In genomic region chr11:32221225-32221950, GRCm38 (mm10) we compare ENCODE assay signal across 9 mouse cellular contexts. TPM values are rescaled to one million over a fixed set of nuclear protein-coding genes. Genes with fewer than 3 reads are reported as not detected.
DNase-seq lines count a peak whose midpoint lies in the region; ATAC-seq and TF ChIP-seq lines count a peak whose summit lies in the region.
"Had no signal": no experiment of that assay in that cellular context is flagged by ENCODE, and none has a peak within 500 bp of the region (broad histone marks: within the 10 kb centered on the region; RNA-seq: fewer than 3 reads in every experiment).

No protein-coding gene starts in this region.

- peak overlapping the region; percentile 89 for H3K9ac ChIP-seq in embryonic facial prominence, embryonic 11.5 days (replicated peaks; ENCODE audit: low read length)
- H3K9ac ChIP-seq in heart, embryonic 13.5 days = peak overlapping the region; percentile 95
- H3K9ac ChIP-seq in midbrain, embryonic 12.5 days (replicated peaks) = peak overlapping the region; percentile 69

- no peak for ATAC-seq in G1E (ENCODE audit: extremely low read depth, insufficient number of reproducible peaks, low FRiP score, poor library complexity, severe bottlenecking)
- peak; percentile 62 for ATAC-seq in embryonic facial prominence, embryonic 11.5 days (replicated peaks; ENCODE audit: insufficient number of reproducible peaks, low FRiP score, low TSS enrichment, low read depth)
- peak; percentile 28 for ATAC-seq in heart, embryonic 13.5 days (ENCODE audit: extremely low read depth, insufficient number of reproducible peaks, low FRiP score, low TSS enrichment)
- ATAC-seq in midbrain, embryonic 12.5 days (ENCODE audit: low FRiP score, low read depth) = peak; percentile 29; the same call in 1 of the 2 replicates

- DNase-seq in B cell, adult 2 months = peak; percentile 49 to 54
- no peak for DNase-seq in G1E (ENCODE audit: low spot score)
- DNase-seq in embryonic facial prominence, embryonic 11.5 days (ENCODE audit: low spot score) = peak; percentile 78
- peak; percentile 82 to 91 for DNase-seq in kidney, postnatal 4 days
- DNase-seq in urinary bladder, postnatal 14 days (ENCODE audit: low spot score) = peak; percentile 84
- DNase-seq in spleen, postnatal 10 days (ENCODE audit: low spot score in 2 of 2) = no peak

- peak overlapping the region; percentile 96 for H3K4me2 ChIP-seq in embryonic facial prominence, embryonic 11.5 days (ENCODE audit: low read depth, low read length)
- peak overlapping the region; percentile 82 for H3K4me2 ChIP-seq in heart, embryonic 13.5 days
- peak overlapping the region; percentile 93 for H3K4me2 ChIP-seq in midbrain, embryonic 12.5 days (replicated peaks)

- H3K27me3 ChIP-seq in G1E (ENCODE audit: insufficient read depth, low read length) = peaks cover 75% of the 10 kb centered on the region
- H3K27me3 ChIP-seq in embryonic facial prominence, embryonic 11.5 days (ENCODE audit: control insufficient read depth, insufficient read depth, low read length) = no peaks in the 10 kb centered on the region
- H3K27me3 ChIP-seq in heart, embryonic 13.5 days (replicated peaks) = no peaks in the 10 kb centered on the region
- peaks cover 50% of the 10 kb centered on the region for H3K27me3 ChIP-seq in midbrain, embryonic 12.5 days

- H3K4me3 ChIP-seq in G1E (ENCODE audit: low read depth, low read length) = peak overlapping the region; percentile 68
- peak overlapping the region; percentile 86 for H3K4me3 ChIP-seq in embryonic facial prominence, embryonic 11.5 days (ENCODE audit: low read depth, low read length)
- peak overlapping the region; percentile 94 for H3K4me3 ChIP-seq in heart, embryonic 13.5 days
- H3K4me3 ChIP-seq in midbrain, embryonic 12.5 days = peak overlapping the region; percentile 70

- H3K4me1 ChIP-seq in G1E (ENCODE audit: insufficient read depth, low read depth, low read length) = peaks cover 70% of the 10 kb centered on the region
- peaks cover 9% of the 10 kb centered on the region; the same call in 1 of the 2 replicates for H3K4me1 ChIP-seq in embryonic facial prominence, embryonic 11.5 days (ENCODE audit: control insufficient read depth, insufficient read depth, low read length)
- H3K4me1 ChIP-seq in heart, embryonic 13.5 days = peaks cover 84% of the 10 kb centered on the region
- peaks cover 33% of the 10 kb centered on the region for H3K4me1 ChIP-seq in midbrain, embryonic 12.5 days

- H3K27ac ChIP-seq in embryonic facial prominence, embryonic 11.5 days (replicated peaks; ENCODE audit: low read depth, low read length) = peak overlapping the region; percentile 80
- H3K27ac ChIP-seq in heart, embryonic 13.5 days (replicated peaks) = peak overlapping the region; percentile 91
- H3K27ac ChIP-seq in midbrain, embryonic 12.5 days (replicated peaks) = peak overlapping the region; percentile 52

- no peaks in the 10 kb centered on the region; the same call in 1 of the 2 replicates for H3K9me3 ChIP-seq in G1E (replicated peaks)
- H3K9me3 ChIP-seq in embryonic facial prominence, embryonic 11.5 days (replicated peaks; ENCODE audit: control insufficient read depth, low read length) = no peaks in the 10 kb centered on the region
- no peaks in the 10 kb centered on the region for H3K9me3 ChIP-seq in heart, embryonic 13.5 days
- H3K9me3 ChIP-seq in midbrain, embryonic 12.5 days = no peaks in the 10 kb centered on the region

- no peak for TF ChIP-seq CTCF in G1E (IDR thresholded peaks at IDR 0.05; ENCODE audit: low read depth, low read length)

- WGBS in embryonic facial prominence, embryonic 11.5 days = under 1% methylated on average over 46 of the region's 46 CpGs
- WGBS in heart, embryonic 13.5 days = 1% methylated on average over 46 of the region's 46 CpGs
- under 1% methylated on average over 44 of the region's 46 CpGs for WGBS in midbrain, embryonic 12.5 days

- no peaks in the 10 kb centered on the region for H3K36me3 ChIP-seq in G1E (replicated peaks)
- H3K36me3 ChIP-seq in embryonic facial prominence, embryonic 11.5 days (replicated peaks; ENCODE audit: control insufficient read depth, insufficient read depth, low read depth, low read length) = no peaks in the 10 kb centered on the region
- H3K36me3 ChIP-seq in heart, embryonic 13.5 days = 0 out of 2 replicates have a peak, but pooled peaks cover 5% of the 10 kb centered on the region
- no peaks in the 10 kb centered on the region for H3K36me3 ChIP-seq in midbrain, embryonic 12.5 days

RNA-seq across cellular contexts. Expression of gene Rhbdf1, which starts 0.7 kb away (rescaled TPM):
- total RNA-seq in G1E (2014; fragmentation: Nextera tagmentation) (0.19 and 0.30 TPM in 2 replicates), G1E (2017) (0.46 and 2.5 TPM in 2 replicates)
- polyA plus RNA-seq in G1E (2012) = 0.91 and 2.1 TPM in 2 replicates
- polyA plus RNA-seq in embryonic facial prominence, embryonic 11.5 days (2014; fragmentation: Nextera tagmentation; extraction: Ambion mirVana) = 21.6 and 24.0 TPM in 2 replicates
- polyA plus RNA-seq in heart, embryonic 13.5 days (2015; fragmentation: Nextera tagmentation; extraction: Ambion mirVana) = 34.1 and 34.8 TPM in 2 replicates
- 19.1 and 23.5 TPM in 2 replicates for polyA plus RNA-seq in midbrain, embryonic 12.5 days (2016; fragmentation: Nextera tagmentation; extraction: Ambion mirVana)

RNA-seq across cellular contexts. Expression of gene Mpg, which starts 4.9 kb away (rescaled TPM):
- total RNA-seq in G1E (2014; fragmentation: Nextera tagmentation) = 13.7 and 22.0 TPM in 2 replicates
- total RNA-seq in G1E (2017) = 12.7 and 17.0 TPM in 2 replicates
- 13.4 and 14.2 TPM in 2 replicates for polyA plus RNA-seq in G1E (2012)
- 29.6 and 30.9 TPM in 2 replicates for polyA plus RNA-seq in embryonic facial prominence, embryonic 11.5 days (2014; fragmentation: Nextera tagmentation; extraction: Ambion mirVana)
- polyA plus RNA-seq in heart, embryonic 13.5 days (2015; fragmentation: Nextera tagmentation; extraction: Ambion mirVana) = 19.7 and 21.2 TPM in 2 replicates
- polyA plus RNA-seq in midbrain, embryonic 12.5 days (2016; fragmentation: Nextera tagmentation; extraction: Ambion mirVana) = 26.6 and 30.6 TPM in 2 replicates

RNA-seq across cellular contexts. Expression of gene Snrnp25, which starts 16.2 kb away (rescaled TPM):
- total RNA-seq in G1E (2014; fragmentation: Nextera tagmentation) (9.2 and 20.0 TPM in 2 replicates), G1E (2017) (62.5 and 68.7 TPM in 2 replicates)
- polyA plus RNA-seq in G1E (2012) = 65.6 and 74.4 TPM in 2 replicates
- 91.8 and 94.6 TPM in 2 replicates for polyA plus RNA-seq in embryonic facial prominence, embryonic 11.5 days (2014; fragmentation: Nextera tagmentation; extraction: Ambion mirVana)
- 44.9 and 46.7 TPM in 2 replicates for polyA plus RNA-seq in heart, embryonic 13.5 days (2015; fragmentation: Nextera tagmentation; extraction: Ambion mirVana)
- polyA plus RNA-seq in midbrain, embryonic 12.5 days (2016; fragmentation: Nextera tagmentation; extraction: Ambion mirVana) = 53.3 and 66.7 TPM in 2 replicates

RNA-seq across cellular contexts. Expression of gene Il9r, which starts 21.3 kb away (rescaled TPM):
- total RNA-seq in G1E (2014; fragmentation: Nextera tagmentation) = 2.3 and 4.6 TPM in 2 replicates
- 5.7 and 6.9 TPM in 2 replicates for total RNA-seq in G1E (2017)
- 2.6 and 4.0 TPM in 2 replicates for polyA plus RNA-seq in G1E (2012)
- polyA plus RNA-seq in embryonic facial prominence, embryonic 11.5 days (2014; fragmentation: Nextera tagmentation; extraction: Ambion mirVana) = 0.08 TPM in 1 of 2 replicates, not detected in the other
- polyA plus RNA-seq in heart, embryonic 13.5 days (2015; fragmentation: Nextera tagmentation; extraction: Ambion mirVana) = 0.15 TPM in 1 of 2 replicates, not detected in the other
- polyA plus RNA-seq in midbrain, embryonic 12.5 days (2016; fragmentation: Nextera tagmentation; extraction: Ambion mirVana) = not detected in 2 replicates
- total RNA-seq: layer of hippocampus, postnatal 10 days had no signal

RNA-seq across cellular contexts. Expression of gene Nprl3, which starts 46.1 kb away (rescaled TPM):
- total RNA-seq in G1E (2014; fragmentation: Nextera tagmentation) = 90.6 and 121 TPM in 2 replicates
- 26.3 and 27.0 TPM in 2 replicates for total RNA-seq in G1E (2017)
- polyA plus RNA-seq in G1E (2012) = 106 and 134 TPM in 2 replicates
- polyA plus RNA-seq in embryonic facial prominence, embryonic 11.5 days (2014; fragmentation: Nextera tagmentation; extraction: Ambion mirVana) = 23.4 and 28.7 TPM in 2 replicates
- 33.4 and 34.9 TPM in 2 replicates for polyA plus RNA-seq in heart, embryonic 13.5 days (2015; fragmentation: Nextera tagmentation; extraction: Ambion mirVana)
- polyA plus RNA-seq in midbrain, embryonic 12.5 days (2016; fragmentation: Nextera tagmentation; extraction: Ambion mirVana) = 44.7 and 47.0 TPM in 2 replicates

Comparison
In these comparisons a context has a peak if more than half of its experiments do, and no peak if none do; other contexts are left out.
1. DNase-seq: peak in B cell, adult 2 months (2 of 2), embryonic facial prominence, embryonic 11.5 days (single experiment), kidney, postnatal 4 days (2 of 2) and urinary bladder, postnatal 14 days (single experiment); none in G1E (single experiment) and spleen, postnatal 10 days (0 of 2).
2. Peak in every context shown above with its lines, with median percentiles within 50 percentile points of each other: H3K4me3 ChIP-seq, H3K27ac ChIP-seq, H3K4me2 ChIP-seq and H3K9ac ChIP-seq.